Mouse (Mus musculus): ENCODE results near the gene Gucy1b2. TPM values are rescaled to one million over a fixed set of nuclear protein-coding genes. Genes with fewer than 3 reads are reported as not detected.

Gucy1b2 gene
- polyA plus RNA-seq, 1 experiment = not detected

DNA sequence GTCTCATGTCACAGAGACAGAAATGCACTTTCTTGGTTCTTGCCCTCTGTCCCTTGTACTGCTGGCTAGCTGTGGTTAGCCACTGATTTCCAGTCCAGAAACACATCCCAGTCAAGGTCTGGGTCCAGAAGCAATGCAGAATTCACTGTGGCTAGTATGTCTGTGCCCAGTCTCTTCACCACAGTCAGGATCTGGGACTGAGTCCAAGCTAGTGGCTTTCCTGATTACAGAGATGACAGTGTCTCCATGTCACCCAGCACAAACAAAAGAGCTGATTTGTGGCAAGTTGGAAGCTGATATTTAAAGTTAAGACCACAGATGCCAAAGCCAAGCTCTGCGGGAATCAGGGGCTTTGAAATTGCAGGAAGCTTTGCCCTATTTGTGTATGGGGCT, 39.4 kb downstream of the Gucy1b2 start:
- TF ChIP-seq CTCF (IDR thresholded peaks at IDR 0.05; ENCODE audit: low read depth, low read length) (no peak), POLR2A (IDR thresholded peaks at IDR 0.05; ENCODE audit: borderline replicate concordance, low read depth, low read length) (no peak)
- Histone ChIP-seq H3K4me1 (ENCODE audit: control insufficient read depth, insufficient read depth, low read length) (no peaks in the 10 kb centered on the region), H3K27ac (ENCODE audit: insufficient read depth, low read depth, low read length) (no peak overlapping the region), H3K4me3 (ENCODE audit: insufficient read depth, low read length) (no peak overlapping the region)

DNA sequence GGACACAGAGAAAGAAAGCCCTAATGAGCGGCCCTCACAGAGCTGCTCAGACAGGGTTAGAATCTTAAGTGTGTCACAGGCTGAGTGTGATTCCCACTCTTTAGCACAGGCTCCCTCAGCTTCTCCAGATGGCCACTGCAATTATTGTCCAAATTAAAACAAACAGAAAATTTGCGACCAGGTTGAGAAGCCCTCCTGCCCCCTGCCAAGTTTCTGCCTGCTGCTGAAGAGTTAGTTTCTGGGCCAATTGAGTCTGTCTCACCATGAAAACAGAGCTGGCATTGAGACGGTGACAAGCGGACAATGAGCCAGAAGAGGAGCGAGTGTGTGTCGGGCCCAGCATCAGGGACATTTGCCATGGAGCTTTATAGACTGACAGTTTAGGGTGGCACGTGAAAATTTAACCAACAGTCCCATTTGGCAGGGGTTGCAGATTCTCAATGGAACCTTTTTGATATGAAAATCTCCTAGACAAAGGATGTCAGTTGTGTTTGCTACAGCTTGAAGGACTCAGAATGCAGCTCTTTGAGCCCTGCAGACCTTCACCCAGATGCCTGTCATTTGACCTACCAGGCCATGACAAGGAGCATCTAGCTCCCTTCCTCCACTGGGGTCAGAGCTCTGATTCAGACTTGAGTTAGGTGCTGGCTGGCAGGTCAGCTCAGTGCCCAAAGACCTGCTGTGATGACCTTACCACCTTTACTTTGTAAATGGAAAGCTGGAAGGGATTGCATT, 39.9 kb downstream of the Gucy1b2 start:
- no peak overlapping the region for H3K4me3 ChIP-seq (ENCODE audit: insufficient read depth, low read length)
- no peak overlapping the region for H3K27ac ChIP-seq (ENCODE audit: insufficient read depth, low read depth, low read length)
- H3K4me1 ChIP-seq (ENCODE audit: control insufficient read depth, insufficient read depth, low read length) = no peaks in the 10 kb centered on the region
- no peak for TF ChIP-seq CTCF (IDR thresholded peaks at IDR 0.05; ENCODE audit: low read depth, low read length)
- TF ChIP-seq POLR2A (IDR thresholded peaks at IDR 0.05; ENCODE audit: borderline replicate concordance, low read depth, low read length) = no peak

DNA sequence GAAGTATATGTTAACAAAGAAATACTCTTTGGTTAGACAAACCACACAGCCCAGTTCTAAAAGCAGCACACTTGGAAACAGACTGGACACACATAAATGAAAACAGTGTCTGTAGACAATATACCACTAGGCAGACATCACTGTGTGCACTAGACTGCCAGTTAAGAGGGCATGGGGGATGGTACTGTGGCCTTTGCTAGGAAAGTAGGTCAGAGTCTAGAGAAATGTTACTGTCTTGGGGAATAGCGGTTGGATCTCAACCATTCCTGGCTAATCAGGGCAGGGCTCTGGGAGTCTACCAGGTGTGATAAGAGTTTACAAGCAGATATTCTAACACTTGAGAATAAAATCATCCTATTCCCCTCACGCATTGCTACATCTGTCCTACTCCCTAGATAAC, 60.7 kb downstream of the Gucy1b2 start:
- H3K4me1 ChIP-seq (ENCODE audit: control insufficient read depth, insufficient read depth, low read length) = no peaks in the 10 kb centered on the region
- TF ChIP-seq POLR2A (IDR thresholded peaks at IDR 0.05; ENCODE audit: borderline replicate concordance, low read depth, low read length) = no peak
- no peak for TF ChIP-seq CTCF (IDR thresholded peaks at IDR 0.05; ENCODE audit: low read depth, low read length)
- no peak overlapping the region for H3K27ac ChIP-seq (ENCODE audit: insufficient read depth, low read depth, low read length)
- H3K4me3 ChIP-seq (ENCODE audit: insufficient read depth, low read length) = no peak overlapping the region

DNA sequence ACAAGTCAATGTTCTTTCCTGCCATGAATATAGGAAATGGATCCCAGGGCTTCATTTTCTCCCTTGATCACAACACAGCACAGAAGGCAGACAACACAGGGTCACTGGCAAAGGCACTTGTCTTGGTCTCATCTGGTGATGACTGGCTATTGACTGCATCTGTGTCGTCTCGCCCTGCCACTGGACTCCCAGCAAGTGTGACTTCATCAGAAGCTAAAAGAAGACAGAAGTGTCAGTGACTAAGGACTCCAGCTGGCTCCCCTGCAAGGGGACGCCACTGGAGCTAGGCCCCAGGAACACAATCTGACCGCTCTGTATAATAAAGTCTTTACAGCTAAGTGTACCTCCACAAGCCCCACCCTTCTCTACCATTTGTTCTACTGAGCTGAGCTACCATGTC, 63.3 kb downstream of the Gucy1b2 start:
- Histone ChIP-seq H3K27ac (ENCODE audit: insufficient read depth, low read depth, low read length) (no peak overlapping the region), H3K4me3 (ENCODE audit: insufficient read depth, low read length) (no peak overlapping the region), H3K4me1 (ENCODE audit: control insufficient read depth, insufficient read depth, low read length) (no peaks in the 10 kb centered on the region)
- no peak for TF ChIP-seq POLR2A (IDR thresholded peaks at IDR 0.05; ENCODE audit: borderline replicate concordance, low read depth, low read length)
- TF ChIP-seq CTCF (IDR thresholded peaks at IDR 0.05; ENCODE audit: low read depth, low read length) = no peak

DNA sequence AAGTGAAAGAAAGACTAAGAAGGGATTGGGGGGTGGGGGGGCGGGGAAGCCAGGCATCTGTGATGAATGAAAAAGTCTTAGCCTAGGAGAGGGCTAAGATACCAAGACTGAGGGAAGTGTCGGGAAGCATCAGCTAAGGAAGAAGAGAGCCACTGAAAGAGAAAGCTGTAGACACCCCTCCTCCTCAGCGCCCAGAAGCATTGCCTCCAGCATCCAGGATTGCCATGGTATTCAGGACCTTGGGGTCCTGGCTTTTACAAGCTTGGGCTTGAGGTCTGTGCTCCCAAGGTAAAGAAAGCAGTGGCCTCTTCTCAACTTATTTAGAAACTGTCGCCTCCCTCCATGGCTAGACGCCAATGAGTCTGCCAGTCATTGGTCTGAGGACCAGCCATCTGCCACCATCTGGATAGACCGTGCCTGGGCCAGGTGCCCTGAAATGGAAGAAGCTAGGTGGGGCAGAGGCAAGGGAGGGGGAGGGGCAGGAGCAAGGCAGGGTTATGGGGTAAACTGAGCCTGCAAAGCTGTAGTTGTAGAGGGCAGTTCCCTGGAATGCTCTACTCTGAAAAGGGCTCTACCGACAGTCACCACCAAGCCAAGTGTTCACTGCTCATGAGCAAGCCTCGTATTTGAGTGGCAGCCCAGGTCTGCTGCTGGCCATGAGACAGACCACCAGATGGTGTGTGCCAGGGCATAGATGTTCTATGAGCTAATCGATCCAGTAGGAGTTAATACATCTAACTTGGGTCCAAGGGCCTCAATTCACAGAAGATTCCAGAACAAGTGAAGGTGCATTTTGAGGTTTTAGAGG, 66.2 kb downstream of the Gucy1b2 start:
- H3K4me3 ChIP-seq (ENCODE audit: insufficient read depth, low read length) = no peak overlapping the region
- TF ChIP-seq CTCF (IDR thresholded peaks at IDR 0.05; ENCODE audit: low read depth, low read length) (no peak), POLR2A (IDR thresholded peaks at IDR 0.05; ENCODE audit: borderline replicate concordance, low read depth, low read length) (no peak)
- H3K4me1 ChIP-seq (ENCODE audit: control insufficient read depth, insufficient read depth, low read length) = no peaks in the 10 kb centered on the region
- no peak overlapping the region for H3K27ac ChIP-seq (ENCODE audit: insufficient read depth, low read depth, low read length)

DNA sequence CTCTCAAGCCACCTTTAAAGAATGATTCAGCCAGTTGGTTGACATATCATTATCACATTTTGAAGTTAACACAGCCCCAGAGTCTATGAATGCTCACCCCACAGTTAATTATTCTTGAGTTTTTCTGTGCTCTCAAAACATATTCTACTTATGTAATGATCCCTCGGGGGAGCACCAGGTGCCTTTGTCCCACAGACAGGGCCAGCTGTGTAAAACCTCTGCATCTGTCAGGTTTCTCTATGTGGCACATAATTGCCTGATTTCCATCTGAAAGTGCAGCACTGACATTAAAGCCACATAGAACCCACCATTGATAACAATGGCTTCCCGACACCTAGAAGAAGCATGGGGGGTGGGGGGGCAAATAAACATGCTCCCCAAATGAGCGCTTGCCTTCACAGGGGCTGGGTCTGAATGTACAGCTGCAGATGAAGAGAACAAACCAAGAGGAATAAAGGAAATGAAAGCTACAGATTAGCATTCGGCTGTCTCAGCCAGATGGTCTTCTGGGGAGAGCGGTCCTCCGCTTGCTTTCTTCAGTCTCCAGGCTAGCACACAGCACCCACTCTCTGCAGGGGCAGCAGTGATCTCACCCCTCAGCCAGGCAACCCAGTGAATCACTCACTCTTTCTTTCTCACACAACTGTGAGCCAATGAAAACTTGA, 66.9 kb downstream of the Gucy1b2 start:
- TF ChIP-seq CTCF (IDR thresholded peaks at IDR 0.05; ENCODE audit: low read depth, low read length) (no peak), POLR2A (IDR thresholded peaks at IDR 0.05; ENCODE audit: borderline replicate concordance, low read depth, low read length) (no peak)
- no peak overlapping the region for H3K4me3 ChIP-seq (ENCODE audit: insufficient read depth, low read length)
- no peak overlapping the region for H3K27ac ChIP-seq (ENCODE audit: insufficient read depth, low read depth, low read length)
- H3K4me1 ChIP-seq (ENCODE audit: control insufficient read depth, insufficient read depth, low read length) = no peaks in the 10 kb centered on the region

DNA sequence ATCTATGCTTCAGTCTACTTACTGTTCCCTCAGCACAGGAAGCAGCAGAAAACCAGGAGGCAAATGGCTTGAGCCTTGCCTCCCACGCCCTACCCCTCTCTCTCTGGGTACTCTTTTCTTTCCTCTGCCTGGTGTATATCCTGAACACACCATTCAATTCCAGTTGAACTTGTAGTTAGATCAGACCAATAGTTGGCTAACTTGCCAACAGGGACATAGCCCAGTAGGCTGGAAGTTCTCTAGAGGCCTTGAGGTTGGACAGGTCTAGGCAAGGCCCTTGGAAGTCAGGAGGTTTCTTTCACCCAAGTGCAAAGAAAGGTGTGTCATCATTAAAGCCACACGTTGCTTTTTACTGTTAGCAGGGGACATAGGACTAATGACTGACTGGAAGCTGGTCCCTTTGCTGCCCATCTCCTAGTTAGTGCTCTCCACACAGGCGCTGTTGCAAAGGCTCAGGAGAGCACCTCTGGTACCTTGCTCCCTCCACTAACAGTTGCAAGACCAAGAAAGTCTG, 72.2 kb downstream of the Gucy1b2 start:
- Histone ChIP-seq H3K4me3 (ENCODE audit: insufficient read depth, low read length) (no peak overlapping the region), H3K4me1 (ENCODE audit: control insufficient read depth, insufficient read depth, low read length) (no peaks in the 10 kb centered on the region), H3K27ac (ENCODE audit: insufficient read depth, low read depth, low read length) (no peak overlapping the region)
- TF ChIP-seq POLR2A (IDR thresholded peaks at IDR 0.05; ENCODE audit: borderline replicate concordance, low read depth, low read length) (no peak), CTCF (IDR thresholded peaks at IDR 0.05; ENCODE audit: low read depth, low read length) (no peak)

DNA sequence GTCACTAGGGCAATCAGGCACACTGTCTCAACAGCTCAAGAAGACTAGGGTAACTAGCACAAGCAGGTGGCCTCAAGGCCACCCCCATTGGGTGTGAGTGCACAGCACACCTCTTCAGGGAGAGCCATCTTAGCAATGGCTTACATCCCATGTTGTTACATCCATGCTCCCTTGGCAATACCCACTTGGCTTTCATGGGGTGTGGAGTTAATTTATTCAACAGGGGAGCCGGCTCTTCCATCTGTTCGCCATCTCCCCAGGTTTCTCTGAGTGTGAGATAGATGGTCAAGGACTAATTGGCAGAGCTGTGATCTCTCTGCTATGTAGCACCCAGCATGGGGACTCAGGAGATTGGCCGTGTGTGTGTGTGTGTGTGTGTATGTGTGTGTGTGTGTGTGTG, 73.0 kb downstream of the Gucy1b2 start:
- Histone ChIP-seq H3K4me1 (ENCODE audit: control insufficient read depth, insufficient read depth, low read length) (no peaks in the 10 kb centered on the region), H3K4me3 (ENCODE audit: insufficient read depth, low read length) (no peak overlapping the region), H3K27ac (ENCODE audit: insufficient read depth, low read depth, low read length) (no peak overlapping the region)
- no peak for TF ChIP-seq POLR2A (IDR thresholded peaks at IDR 0.05; ENCODE audit: borderline replicate concordance, low read depth, low read length)
- TF ChIP-seq CTCF (IDR thresholded peaks at IDR 0.05; ENCODE audit: low read depth, low read length) = no peak

DNA sequence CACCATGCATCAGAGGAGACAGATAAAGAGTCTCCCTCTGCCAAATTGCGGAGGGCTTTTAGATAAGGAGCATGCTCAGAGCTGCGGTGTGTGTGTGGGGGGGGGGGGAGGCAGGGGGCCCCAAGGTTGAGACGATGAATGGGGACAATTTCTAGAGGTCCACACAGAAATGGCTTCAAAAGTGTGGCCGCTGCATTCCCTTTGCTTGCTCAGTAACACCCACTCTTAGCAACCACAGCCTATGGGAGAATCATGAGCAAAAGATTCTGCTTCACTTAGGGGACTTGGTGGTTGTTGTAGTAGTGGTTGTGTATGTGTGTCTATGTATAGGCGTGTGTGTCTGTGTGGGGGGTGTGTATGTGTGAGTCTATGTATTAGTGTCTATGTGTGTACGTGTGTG, 75.5 kb downstream of the Gucy1b2 start:
- Histone ChIP-seq H3K27ac (ENCODE audit: insufficient read depth, low read depth, low read length) (no peak overlapping the region), H3K4me3 (ENCODE audit: insufficient read depth, low read length) (no peak overlapping the region)
- TF ChIP-seq POLR2A (IDR thresholded peaks at IDR 0.05; ENCODE audit: borderline replicate concordance, low read depth, low read length) = no peak

DNA sequence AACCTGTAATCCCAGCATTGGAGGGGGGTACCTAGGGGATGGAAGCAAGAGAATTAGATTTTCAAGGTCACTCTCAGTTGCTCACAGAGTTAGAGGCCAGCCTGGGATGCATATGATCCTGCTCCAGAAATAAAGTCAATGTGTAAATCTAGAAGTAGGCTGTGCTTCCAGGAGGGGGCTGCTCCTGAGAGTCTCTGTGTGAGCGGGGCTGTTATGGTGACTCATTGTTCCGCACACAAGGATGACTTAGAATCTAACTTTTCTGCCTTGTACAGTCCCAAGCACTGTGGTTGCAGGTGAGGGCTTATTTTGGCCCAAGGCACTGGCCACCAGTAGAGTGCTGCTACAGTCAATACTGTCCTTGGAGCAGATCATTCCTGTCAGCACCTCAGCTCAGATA, 76.7 kb downstream of the Gucy1b2 start:
- no peak for TF ChIP-seq CTCF (IDR thresholded peaks at IDR 0.05; ENCODE audit: low read depth, low read length)
- no peak overlapping the region for H3K4me3 ChIP-seq (ENCODE audit: insufficient read depth, low read length)
- no peak overlapping the region for H3K27ac ChIP-seq (ENCODE audit: insufficient read depth, low read depth, low read length)
- no peaks in the 10 kb centered on the region for H3K4me1 ChIP-seq (ENCODE audit: control insufficient read depth, insufficient read depth, low read length)

More for the DNA sequence above, 75.5 kb downstream of the Gucy1b2 start:
- no peaks in the 10 kb centered on the region for H3K4me1 ChIP-seq (ENCODE audit: control insufficient read depth, insufficient read depth, low read length)

Data from bone marrow macrophage, adult 2 months (primary cell).